Mouse (Mus musculus) urinary bladder, postnatal 4 days (tissue): Measurements from ENCODE around the gene Apbb1ip.
A peak's percentile ranks its signal among the peaks of the same experiment; 100 is the strongest.
"Not testable (repeated sequence)": the region's sequence is repeated elsewhere in the genome, so short reads cannot be mapped to it uniquely, and the experiment has no call there.

Experiments
- DNase-seq, 2 experiments: peaks; one replicate each; pipeline ENCODE4 v3.0.0; 2021 to 2022; ENCODE audit warnings: low spot score in 2 of 2

Gene Apbb1ip

DNA sequence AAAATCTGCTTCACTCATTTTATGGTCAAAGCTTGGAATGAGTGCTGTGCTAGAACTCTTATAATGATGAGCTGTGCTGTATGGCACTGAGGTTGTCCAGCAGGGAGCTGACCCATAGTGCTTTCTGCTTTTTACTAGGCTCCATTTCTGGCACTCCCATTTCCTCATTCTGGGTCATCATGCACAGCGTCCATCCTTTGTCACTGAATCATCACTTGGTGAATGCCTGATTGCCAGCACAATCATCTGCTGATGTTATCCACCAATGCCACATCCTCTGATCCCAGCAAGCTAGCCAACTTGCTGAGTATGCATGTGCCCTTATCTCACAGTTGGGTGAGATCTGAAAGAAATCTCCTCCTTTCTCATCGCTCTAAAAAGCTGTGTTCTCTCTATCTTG, 48.4 kb downstream of the Apbb1ip start:
- no peak for DNase-seq

DNA sequence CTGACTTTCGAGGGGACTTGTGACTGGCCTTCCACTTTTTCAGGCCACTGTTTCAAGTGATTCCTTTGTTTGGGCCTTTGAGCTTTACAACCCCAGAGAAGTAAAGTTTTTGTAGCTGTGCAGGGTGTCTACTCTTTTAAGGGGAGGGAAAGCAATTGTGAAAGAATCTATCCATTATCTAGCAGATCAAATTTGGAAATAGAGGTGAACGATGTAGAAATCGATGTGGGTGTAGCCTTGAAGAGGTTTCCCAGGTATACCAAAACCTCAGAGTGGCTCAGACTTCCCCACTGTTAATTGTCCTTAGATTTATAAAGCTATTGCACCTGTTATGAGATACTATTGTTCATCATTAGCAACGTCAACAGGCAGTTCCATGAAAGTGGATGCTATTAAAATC, 71.6 kb downstream of the Apbb1ip start:
- no peak for DNase-seq

DNA sequence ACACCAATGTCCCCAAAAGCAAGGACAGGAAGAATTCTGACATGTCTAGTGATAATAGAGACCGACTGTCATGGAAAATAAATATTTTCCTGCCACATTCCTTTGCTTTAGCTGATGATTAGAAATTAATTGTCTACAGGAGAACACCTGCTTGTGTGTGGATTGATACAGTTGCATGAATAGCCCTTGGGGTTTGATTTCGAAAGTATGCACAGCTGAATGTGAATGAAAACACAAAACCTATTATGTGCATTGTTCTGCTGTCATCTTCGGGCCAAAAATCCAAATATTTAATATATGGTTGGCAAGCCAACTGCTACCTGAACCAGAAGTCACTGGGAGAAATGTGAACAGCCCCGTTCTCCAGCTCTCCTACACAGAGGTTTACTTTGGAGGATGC, 78.0 kb downstream of the Apbb1ip start:
- DNase-seq: no peak

DNA sequence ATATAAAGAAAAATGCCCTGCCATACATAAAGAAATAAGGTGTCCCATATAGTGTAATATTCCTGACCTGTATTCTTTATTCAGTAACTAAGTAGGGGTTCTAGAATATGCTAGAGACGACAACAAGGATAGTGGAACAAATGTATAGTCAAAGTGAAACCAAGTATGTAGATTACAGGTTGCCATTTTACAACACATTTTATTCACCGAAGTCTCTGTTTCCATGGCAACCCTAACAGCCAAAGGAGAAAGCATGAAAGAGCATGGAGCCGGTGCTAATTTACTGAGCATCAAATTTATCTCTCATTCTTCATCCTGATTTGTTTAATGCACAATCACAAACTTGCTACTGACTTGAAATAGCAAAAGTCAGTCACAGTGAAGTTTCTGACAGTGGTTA, 83.6 kb downstream of the Apbb1ip start:
- DNase-seq: no peak

DNA sequence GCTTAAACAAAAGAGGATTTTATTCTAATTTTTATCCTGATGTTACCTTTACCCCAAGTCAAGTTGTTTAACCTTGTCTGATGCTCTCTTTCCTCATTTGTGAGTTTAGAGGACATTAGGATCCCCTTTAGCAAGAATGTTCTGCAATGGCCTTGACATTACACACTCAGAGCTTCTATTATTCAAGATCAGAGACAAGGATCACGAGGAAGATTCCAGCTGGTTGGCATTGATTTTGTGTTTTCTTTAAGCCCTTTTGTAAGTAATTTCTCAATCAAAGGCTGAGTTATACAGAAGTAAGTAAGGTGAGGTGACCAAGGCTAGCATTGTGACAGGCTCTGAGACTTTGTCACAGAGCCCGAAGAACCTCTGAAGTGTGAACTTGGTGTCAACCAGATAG, 88.3 kb downstream of the Apbb1ip start:
- DNase-seq: no peak

DNA sequence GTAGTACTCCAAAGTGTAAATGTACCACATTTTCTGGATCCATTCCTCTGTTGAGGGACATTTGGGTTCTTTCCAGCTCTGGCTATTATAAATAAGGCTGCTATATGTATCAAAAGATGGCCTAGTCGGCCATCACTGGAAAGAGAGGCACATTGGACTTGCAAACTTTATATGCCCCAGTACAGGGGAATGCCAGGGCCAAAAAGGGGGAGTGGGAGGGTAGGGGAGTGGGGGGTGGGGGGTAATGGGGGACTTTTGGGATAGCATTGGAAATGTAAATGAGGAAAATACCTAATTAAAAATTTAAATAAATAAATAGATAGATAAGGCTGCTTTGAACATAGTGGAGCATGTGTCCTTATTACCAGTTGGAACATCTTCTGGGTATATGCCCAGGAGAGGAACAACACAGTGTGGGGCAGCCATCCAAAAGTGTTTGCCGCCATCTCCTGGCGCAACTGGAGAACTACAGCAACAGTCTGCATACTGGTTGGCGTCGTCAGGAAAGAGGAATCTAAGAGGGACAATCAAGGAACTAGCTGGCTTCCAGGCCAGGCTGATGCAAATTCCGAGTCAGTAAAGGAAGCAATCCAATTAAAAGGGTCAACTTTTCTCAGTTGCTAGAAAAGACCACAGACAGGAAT, 90.6 kb downstream of the Apbb1ip start:
- peak; percentile 40 to 72 for DNase-seq

DNA sequence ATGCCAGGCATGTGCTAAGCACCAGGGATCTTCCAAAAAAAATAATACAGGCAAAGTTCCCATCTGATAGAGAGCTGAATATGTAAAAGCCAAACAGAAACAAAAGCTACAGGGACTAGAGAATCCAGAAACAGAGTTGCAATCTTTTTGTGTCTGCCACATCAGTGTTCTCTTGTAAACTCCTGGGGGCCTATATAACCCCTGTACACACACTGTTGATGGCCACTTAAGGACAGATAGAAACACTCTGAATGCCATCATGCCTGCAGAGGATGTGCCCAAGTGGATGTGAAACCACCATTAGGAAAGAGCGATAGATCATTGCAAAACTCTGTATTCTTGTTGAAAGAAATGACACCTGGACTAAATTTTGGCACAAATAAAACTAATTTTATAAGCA, 91.9 kb downstream of the Apbb1ip start:
- DNase-seq: no peak

DNA sequence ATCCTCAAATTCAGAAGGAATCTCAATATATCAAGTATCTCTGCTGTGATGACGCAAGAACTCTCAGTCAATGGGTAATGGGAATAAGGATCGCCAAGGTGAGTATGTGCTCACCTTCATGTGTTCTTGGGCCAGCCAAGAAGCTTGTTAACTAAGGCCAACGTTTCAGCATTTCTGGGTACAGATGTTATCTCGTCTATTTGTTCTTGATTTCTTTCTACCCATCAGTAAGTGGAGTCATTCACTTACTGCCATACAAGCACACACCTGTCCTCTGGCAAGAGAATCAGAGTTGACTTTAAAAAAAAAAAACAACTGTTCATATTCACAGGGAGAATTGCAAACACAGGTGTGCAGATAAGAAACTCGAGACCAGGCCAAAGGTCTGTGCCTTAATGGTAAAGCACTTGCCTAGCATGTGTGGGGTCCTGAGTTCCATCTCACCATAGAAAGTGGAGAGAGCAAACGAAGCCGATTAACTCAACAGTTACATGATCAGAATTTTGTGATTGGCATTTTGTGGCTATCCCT, 93.1 kb downstream of the Apbb1ip start:
- no peak for DNase-seq

DNA sequence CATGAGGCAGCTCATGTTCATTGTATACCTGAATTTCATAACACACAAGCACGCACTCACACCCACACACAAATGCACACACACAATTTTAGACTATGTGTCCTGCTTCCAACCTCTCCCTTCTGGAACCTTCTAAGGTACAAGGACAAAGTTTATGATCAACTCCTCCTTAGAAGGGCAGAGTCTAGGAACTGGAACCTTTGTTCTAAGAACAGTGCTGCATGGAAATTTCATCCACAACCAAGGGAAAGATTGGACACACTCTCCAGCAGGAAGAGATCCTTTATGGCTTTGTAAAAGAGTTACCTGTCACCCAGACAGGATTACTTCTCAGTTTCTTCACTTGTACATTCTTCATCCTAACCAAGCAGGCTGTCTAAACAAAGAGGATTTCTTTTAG, 99.3 kb downstream of the Apbb1ip start:
- DNase-seq: no peak

DNA sequence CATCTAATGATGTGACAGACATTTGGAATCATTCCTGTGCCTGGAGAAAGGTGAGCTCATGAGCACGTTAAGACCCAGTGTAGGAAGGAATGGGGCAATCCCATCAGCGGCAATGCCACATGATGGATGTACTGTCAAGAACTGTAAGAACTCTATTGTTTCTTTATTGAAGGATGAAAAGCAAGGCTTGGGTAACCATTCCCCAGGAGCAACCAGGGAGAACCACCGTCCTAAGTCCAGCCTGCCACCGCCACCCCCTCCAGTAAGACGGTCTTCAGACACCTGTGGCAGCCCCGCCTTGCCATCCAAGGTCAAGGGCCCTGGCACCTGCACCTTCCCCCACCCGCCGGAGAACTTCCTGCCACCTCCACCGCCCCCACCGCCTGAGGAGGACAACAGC, 100.7 kb downstream of the Apbb1ip start:
- no peak for DNase-seq

DNA sequence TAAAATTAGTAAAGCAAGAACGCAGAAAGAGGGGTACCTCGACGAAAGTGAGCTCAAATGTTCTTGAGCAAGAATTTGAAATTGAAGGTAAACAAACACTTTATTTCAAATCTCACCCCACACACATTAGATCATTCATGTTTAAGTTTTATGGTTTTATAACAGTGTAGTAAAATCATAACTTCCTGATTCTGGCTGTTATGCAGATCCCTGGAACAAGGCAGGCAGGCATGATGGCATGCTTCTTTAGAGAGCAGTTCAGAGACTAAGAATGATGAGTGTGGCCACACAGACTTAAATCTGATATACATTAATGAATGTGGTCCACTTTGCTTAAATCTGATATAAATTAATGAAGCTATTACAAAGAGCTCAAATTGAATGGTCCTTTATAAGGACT, 102.7 kb downstream of the Apbb1ip start:
- no peak for DNase-seq

DNA sequence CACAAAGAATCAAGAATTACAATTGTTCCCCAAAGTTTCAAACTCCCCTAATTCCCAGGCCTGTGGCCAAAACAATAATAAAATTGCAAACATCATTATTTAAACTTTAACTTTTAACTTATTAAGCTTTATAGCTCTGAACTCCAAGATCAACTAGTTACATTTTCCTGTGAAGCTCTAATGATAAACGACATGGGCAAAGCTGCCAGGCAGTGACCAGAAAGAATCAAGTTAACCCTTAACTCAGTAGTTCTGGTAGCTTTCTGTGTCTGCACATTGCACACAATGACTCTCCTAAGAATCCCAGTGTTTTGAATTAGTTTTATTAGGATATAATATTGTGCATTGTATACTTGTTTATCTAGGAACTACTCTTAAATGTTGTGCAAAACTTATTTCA, 104.9 kb downstream of the Apbb1ip start:
- no peak for DNase-seq

DNA sequence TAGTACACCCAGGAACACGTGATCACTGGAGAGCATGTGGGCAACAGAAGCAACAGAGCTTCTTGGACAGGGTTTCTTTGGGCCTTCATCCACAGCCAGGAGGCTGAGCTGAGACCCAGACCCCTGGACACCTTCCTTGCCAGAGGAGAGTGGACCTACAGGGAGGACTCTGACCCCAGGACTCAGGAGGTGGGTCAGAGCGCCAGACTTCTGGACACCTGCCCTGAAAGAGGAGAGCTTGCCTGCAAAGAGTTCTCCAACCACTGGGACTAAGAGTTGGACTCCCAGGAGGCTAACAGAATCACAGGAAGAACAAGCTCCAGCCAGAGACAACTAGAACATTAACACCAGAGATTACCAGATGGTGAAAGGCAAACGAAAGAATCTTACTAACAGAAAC, 106.8 kb downstream of the Apbb1ip start:
- not testable (repeated sequence) for DNase-seq

DNA sequence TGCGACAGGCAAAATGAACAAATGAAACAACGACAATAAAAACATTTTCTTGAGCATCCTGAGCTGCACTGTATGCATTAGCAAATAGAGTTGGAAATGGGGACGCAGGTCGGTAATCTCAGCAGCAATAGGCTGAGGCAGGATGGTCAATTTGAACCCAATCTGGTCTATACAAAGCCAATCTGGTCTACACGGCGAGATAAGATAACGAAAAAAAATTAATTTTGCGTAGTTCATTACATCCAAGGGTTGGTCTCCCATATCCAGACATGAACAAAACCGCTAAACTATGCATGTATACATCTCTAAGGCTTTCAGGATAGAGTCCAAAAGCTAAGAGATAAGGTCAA, 121.0 kb downstream of the Apbb1ip start:
- no peak for DNase-seq

DNA sequence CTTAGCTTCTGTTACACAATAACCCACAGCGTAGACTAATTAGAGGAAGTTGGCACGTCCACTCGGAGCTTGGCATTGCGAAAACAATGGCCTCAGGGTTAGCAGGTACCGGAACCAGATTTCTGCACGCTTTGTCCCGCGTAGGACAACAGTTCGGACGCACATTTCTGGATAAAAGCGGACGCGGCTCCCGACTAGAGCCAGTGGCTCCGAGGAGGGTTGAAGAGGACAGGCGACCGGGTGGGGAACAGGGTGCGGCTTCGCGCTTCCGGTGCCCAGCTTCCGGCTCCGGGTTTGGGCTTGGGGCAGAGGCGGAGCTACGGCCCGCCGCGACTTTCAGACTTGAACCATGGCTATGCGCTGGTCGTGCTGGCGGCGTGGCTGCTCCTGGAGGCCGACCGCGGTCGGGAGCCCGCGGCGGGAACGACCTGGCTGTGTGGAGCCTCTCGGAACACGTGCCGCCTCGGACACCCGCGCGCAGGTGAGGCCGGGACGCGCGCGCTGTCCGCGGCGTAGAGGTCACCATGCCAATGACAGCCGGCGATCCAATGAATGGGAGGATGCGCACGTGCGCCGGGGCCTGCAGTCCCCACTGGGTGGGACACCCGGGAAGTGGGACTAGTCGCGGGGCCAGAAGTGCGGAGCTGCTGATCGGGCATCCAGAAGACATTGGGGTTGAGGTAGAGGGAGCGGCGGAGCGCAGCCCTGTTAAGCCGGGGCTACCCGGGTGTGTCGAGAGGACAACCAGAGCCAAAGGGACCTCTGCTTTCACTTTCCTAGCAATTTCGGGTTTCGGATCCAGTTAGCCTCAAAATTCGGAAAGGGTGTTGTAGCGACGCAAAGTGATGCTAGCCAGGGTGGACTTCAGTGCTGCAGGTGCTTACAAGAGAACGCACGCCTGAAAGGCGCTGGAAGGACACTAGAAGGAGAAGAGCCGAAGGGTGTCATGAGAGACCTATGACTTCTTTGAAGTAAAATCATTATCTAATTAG, 121.7 kb downstream of the Apbb1ip start, which contains the start of gene Pdss1:
Pdss1 (plus strand) TSS at position 241 of the 992 bp plus-strand sequence.
- DNase-seq: peak; percentile 87

DNA sequence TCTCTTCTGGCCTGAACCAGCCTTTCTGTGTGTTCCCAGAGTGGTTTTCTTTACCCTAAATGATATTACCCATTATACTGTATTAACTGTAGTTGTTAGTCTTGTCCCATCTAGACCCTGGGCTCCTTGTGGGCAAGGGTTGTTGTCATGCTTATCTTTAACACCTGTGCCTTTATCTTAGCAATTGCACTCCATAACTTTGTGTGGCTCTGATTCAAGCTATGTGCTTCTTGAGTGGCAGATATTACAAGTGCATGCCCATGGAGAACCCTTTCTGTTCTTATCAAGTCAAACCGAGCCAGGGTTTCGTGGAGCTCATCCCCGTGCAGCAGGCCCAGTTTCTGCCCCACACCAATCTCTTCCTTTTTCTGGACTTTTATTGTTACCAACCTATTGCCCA, 130.1 kb downstream of the Apbb1ip start:
- DNase-seq: no peak

DNA sequence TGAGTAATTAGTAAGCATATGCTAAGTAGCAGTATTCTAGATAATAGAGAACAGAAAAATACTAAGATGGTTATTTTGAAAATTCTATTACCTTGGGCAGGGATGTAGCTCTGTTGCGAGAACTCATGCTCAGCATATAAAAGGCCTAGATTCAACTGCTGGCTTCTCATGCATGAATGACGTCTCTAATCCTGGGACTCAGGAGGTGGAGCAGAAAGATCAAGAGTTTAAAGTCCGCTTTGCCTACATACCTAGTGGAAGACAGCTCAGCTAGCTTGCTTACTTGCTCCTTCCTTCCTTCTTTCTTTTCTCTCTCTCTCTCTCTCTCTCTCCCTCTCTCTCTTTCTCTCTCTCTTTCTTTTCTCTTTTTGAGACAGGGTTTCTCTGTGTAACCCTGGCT, 140.5 kb downstream of the Apbb1ip start:
- DNase-seq: no peak

DNA sequence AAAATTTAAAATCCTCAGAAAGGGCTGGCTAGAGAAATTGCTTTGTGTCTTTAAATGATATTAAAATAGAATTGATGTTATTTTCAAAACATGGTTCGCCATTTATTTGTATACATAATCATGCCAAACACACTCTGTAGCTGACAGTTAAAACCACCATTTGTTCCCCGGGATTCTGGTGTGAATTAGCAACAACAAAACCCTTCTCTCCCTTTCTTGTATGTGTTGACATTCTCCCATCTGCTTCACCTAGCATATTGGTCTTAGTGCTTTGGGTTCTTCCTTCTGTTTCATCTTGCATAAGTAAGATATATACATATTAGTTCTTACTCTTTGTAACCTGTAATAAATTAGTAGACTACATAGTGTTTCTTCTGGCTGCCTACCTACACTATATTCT, 144.8 kb downstream of the Apbb1ip start:
- DNase-seq: no peak
